Mouse (Mus musculus): ENCODE data around the gene Gm18596. TPM values are rescaled to one million over a fixed set of nuclear protein-coding genes. Genes with fewer than 3 reads are reported as not detected.
"Not testable (repeated sequence)": the region's sequence is repeated elsewhere in the genome, so short reads cannot be mapped to it uniquely, and the experiment has no call there.

Gene Gm18596
- polyA plus RNA-seq, 1 experiment = not detected

- Histone ChIP-seq H3K4me3 (ENCODE audit: insufficient read depth, low read depth, low read length) (no peak overlapping the region), H3K4me1 (ENCODE audit: control insufficient read depth, insufficient read depth, low read length) (peaks cover 9% of the 10 kb centered on the region; the same call in 1 of the 2 replicates), H3K27ac (ENCODE audit: insufficient read depth, low read depth, low read length) (no peak overlapping the region)
- TF ChIP-seq CTCF (IDR thresholded peaks at IDR 0.05; ENCODE audit: insufficient read depth, low read depth, low read length) (no peak), POLR2A (IDR thresholded peaks at IDR 0.05; ENCODE audit: insufficient read depth, low read depth, low read length) (no peak)
These were observed 11.0 kb upstream of the Gm18596 start for GRCm38 (mm10) chr10:77753448-77753847.

GRCm38 (mm10) chr10:77752312-77752711 is 9.9 kb upstream of the Gm18596 start:
- H3K4me1 ChIP-seq (ENCODE audit: control insufficient read depth, insufficient read depth, low read length); H3K4me3 ChIP-seq (ENCODE audit: insufficient read depth, low read depth, low read length); H3K27ac ChIP-seq (ENCODE audit: insufficient read depth, low read depth, low read length): not testable (repeated sequence)
- 72% methylated on average over 3 of the region's 3 CpGs for WGBS

GRCm38 (mm10) chr10:77751254-77751653 is 8.8 kb upstream of the Gm18596 start, which contains the start of gene Gm9736:
Gm9736 (minus strand) TSS chr10:77751354.
- 75% methylated on average over 1 of the region's 1 CpGs for WGBS
- H3K4me1 ChIP-seq (ENCODE audit: control insufficient read depth, insufficient read depth, low read length); H3K27ac ChIP-seq (ENCODE audit: insufficient read depth, low read depth, low read length); H3K4me3 ChIP-seq (ENCODE audit: insufficient read depth, low read depth, low read length): not testable (repeated sequence)

- H3K27ac ChIP-seq (ENCODE audit: insufficient read depth, low read depth, low read length); H3K4me1 ChIP-seq (ENCODE audit: control insufficient read depth, insufficient read depth, low read length); H3K4me3 ChIP-seq (ENCODE audit: insufficient read depth, low read depth, low read length): not testable (repeated sequence)
- WGBS = 54% methylated on average over 1 of the region's 1 CpGs
These were observed 8.2 kb upstream of the Gm18596 start for GRCm38 (mm10) chr10:77750686-77751085.

GRCm38 (mm10) chr10:77738929-77739328 is 3.5 kb downstream of the Gm18596 start:
- TF ChIP-seq CTCF (IDR thresholded peaks at IDR 0.05; ENCODE audit: insufficient read depth, low read depth, low read length) (no peak), POLR2A (IDR thresholded peaks at IDR 0.05; ENCODE audit: insufficient read depth, low read depth, low read length) (no peak)
- 96% methylated on average over 4 of the region's 4 CpGs for WGBS
- Histone ChIP-seq H3K4me3 (ENCODE audit: insufficient read depth, low read depth, low read length) (no peak overlapping the region), H3K27ac (ENCODE audit: insufficient read depth, low read depth, low read length) (no peak overlapping the region), H3K4me1 (ENCODE audit: control insufficient read depth, insufficient read depth, low read length) (peaks cover 25% of the 10 kb centered on the region)

GRCm38 (mm10) chr10:77735928-77736327 is 6.5 kb downstream of the Gm18596 start:
- peaks cover 15% of the 10 kb centered on the region for H3K4me1 ChIP-seq (ENCODE audit: control insufficient read depth, insufficient read depth, low read length)
- H3K4me3 ChIP-seq (ENCODE audit: insufficient read depth, low read depth, low read length) = no peak overlapping the region
- TF ChIP-seq CTCF (IDR thresholded peaks at IDR 0.05; ENCODE audit: insufficient read depth, low read depth, low read length) (no peak), POLR2A (IDR thresholded peaks at IDR 0.05; ENCODE audit: insufficient read depth, low read depth, low read length) (no peak)
- 92% methylated on average over 1 of the region's 1 CpGs for WGBS
- H3K27ac ChIP-seq (ENCODE audit: insufficient read depth, low read depth, low read length) = no peak overlapping the region

GRCm38 (mm10) chr10:77729241-77729640 is 13.2 kb downstream of the Gm18596 start:
- no peak overlapping the region for H3K27ac ChIP-seq (ENCODE audit: insufficient read depth, low read depth, low read length)
- WGBS = 59% methylated on average over 4 of the region's 4 CpGs
- H3K4me1 ChIP-seq (ENCODE audit: control insufficient read depth, insufficient read depth, low read length) = peaks cover 4% of the 10 kb centered on the region; the same call in 1 of the 2 replicates
- H3K4me3 ChIP-seq (ENCODE audit: insufficient read depth, low read depth, low read length) = no peak overlapping the region
- no peak for TF ChIP-seq POLR2A (IDR thresholded peaks at IDR 0.05; ENCODE audit: insufficient read depth, low read depth, low read length)
- TF ChIP-seq CTCF (IDR thresholded peaks at IDR 0.05; ENCODE audit: insufficient read depth, low read depth, low read length) = no peak

GRCm38 (mm10) chr10:77728280-77728679 is 14.2 kb downstream of the Gm18596 start:
- WGBS = 70% methylated on average over 4 of the region's 4 CpGs
- TF ChIP-seq POLR2A (IDR thresholded peaks at IDR 0.05; ENCODE audit: insufficient read depth, low read depth, low read length) = no peak
- TF ChIP-seq CTCF (IDR thresholded peaks at IDR 0.05; ENCODE audit: insufficient read depth, low read depth, low read length) = no peak
- no peak overlapping the region for H3K27ac ChIP-seq (ENCODE audit: insufficient read depth, low read depth, low read length)
- no peak overlapping the region for H3K4me3 ChIP-seq (ENCODE audit: insufficient read depth, low read depth, low read length)
- H3K4me1 ChIP-seq (ENCODE audit: control insufficient read depth, insufficient read depth, low read length) = peaks cover 4% of the 10 kb centered on the region; the same call in 1 of the 2 replicates

GRCm38 (mm10) chr10:77726186-77726585 is 16.3 kb downstream of the Gm18596 start, which contains the start of gene Gm10100:
Gm10100 (plus strand) TSS chr10:77726486.
- WGBS = 48% methylated on average over 3 of the region's 3 CpGs
- no peak within 1 kb of the TSS for H3K27ac ChIP-seq (ENCODE audit: insufficient read depth, low read depth, low read length)
- TF ChIP-seq CTCF (IDR thresholded peaks at IDR 0.05; ENCODE audit: insufficient read depth, low read depth, low read length) (no peak), POLR2A (IDR thresholded peaks at IDR 0.05; ENCODE audit: insufficient read depth, low read depth, low read length) (no peak)
- H3K4me3 ChIP-seq (ENCODE audit: insufficient read depth, low read depth, low read length) = no peak within 1 kb of the TSS
- H3K4me1 ChIP-seq (ENCODE audit: control insufficient read depth, insufficient read depth, low read length) = peaks cover 4% of the 10 kb centered on the region; the same call in 1 of the 2 replicates

- Histone ChIP-seq H3K4me1 (ENCODE audit: control insufficient read depth, insufficient read depth, low read length) (peaks cover 4% of the 10 kb centered on the region; the same call in 1 of the 2 replicates), H3K27ac (ENCODE audit: insufficient read depth, low read depth, low read length) (no peak overlapping the region), H3K4me3 (ENCODE audit: insufficient read depth, low read depth, low read length) (no peak overlapping the region)
- TF ChIP-seq POLR2A (IDR thresholded peaks at IDR 0.05; ENCODE audit: insufficient read depth, low read depth, low read length) (no peak), CTCF (IDR thresholded peaks at IDR 0.05; ENCODE audit: insufficient read depth, low read depth, low read length) (no peak)
- 77% methylated on average over 8 of the region's 8 CpGs for WGBS
These were observed 17.6 kb downstream of the Gm18596 start for GRCm38 (mm10) chr10:77724855-77725254.

- not testable (repeated sequence) for H3K27ac ChIP-seq (ENCODE audit: insufficient read depth, low read depth, low read length); H3K4me1 ChIP-seq (ENCODE audit: control insufficient read depth, insufficient read depth, low read length); H3K4me3 ChIP-seq (ENCODE audit: insufficient read depth, low read depth, low read length)
- WGBS = 89% methylated on average over 1 of the region's 1 CpGs
These were observed 22.1 kb downstream of the Gm18596 start, which contains the start of gene Krtap12-1 for GRCm38 (mm10) chr10:77720299-77720698. Krtap12-1 (plus strand) TSS chr10:77720599.

Data from olfactory bulb, adult 2 months (tissue).